Mouse (Mus musculus) embryonic facial prominence, embryonic 11.5 days (tissue): ENCODE measurements at regions not wholly inside any gene's neighbourhood (a gene's known extent, or its start where the extent isn't known, plus 50 kb on each side); places are given as distances from the start of the nearest gene placed in this dataset.

Experiments used
- ATAC-seq: fragments of 200-750 bp; cut with Nextera tagmentation; replicated peaks from 2 replicates; pipeline ENCODE4 v1.8.0; 2017; ENCODE audit warnings: low read depth; ENCODE audit not compliant: insufficient number of reproducible peaks, low FRiP score, low TSS enrichment
- DNase-seq: peaks from one replicate; pipeline ENCODE4 v3.0.0-alpha.2; 2015; ENCODE audit warnings: low spot score
- H3K27ac ChIP-seq: fragments of 300-500 bp; sonication (generic); replicated peaks from 2 replicates; pipeline ENCODE4 v1.5.1; 2014; ENCODE audit warnings: mild to moderate bottlenecking, low read depth, low read length, control low read depth
- H3K27me3 ChIP-seq: fragments of 300-500 bp; sonication (generic); 2 replicates; pipeline ENCODE4 v1.6.1; 2014; ENCODE audit warnings: mild to moderate bottlenecking, low read length, moderate library complexity, mixed read lengths; ENCODE audit not compliant: control insufficient read depth, insufficient read depth
- H3K36me3 ChIP-seq: fragments of 300-500 bp; sonication (generic); replicated peaks from 2 replicates; pipeline ENCODE4 v1.6.1; 2014; ENCODE audit warnings: low read depth, mild to moderate bottlenecking, low read length, moderate library complexity, mixed read lengths; ENCODE audit not compliant: control insufficient read depth, insufficient read depth
- H3K4me1 ChIP-seq: fragments of 300-500 bp; sonication (generic); 2 replicates; pipeline ENCODE4 v1.6.1; 2014; ENCODE audit warnings: low read length, mixed read lengths; ENCODE audit not compliant: control insufficient read depth, insufficient read depth
- H3K4me2 ChIP-seq: fragments of 300-500 bp; sonication (generic); 2 replicates; pipeline ENCODE4 v1.6.1; 2014; ENCODE audit warnings: low read depth, mild to moderate bottlenecking, control low read depth, low read length, moderate library complexity
- H3K4me3 ChIP-seq: fragments of 300-500 bp; sonication (generic); 2 replicates; pipeline ENCODE4 v1.5.1; 2014; ENCODE audit warnings: low read depth, low read length, control low read depth
- H3K9ac ChIP-seq: fragments of 300-500 bp; sonication (generic); replicated peaks from 2 replicates; pipeline ENCODE4 v1.6.1; 2014; ENCODE audit warnings: mild to moderate bottlenecking, control low read depth, low read length
- H3K9me3 ChIP-seq: fragments of 300-500 bp; sonication (generic); replicated peaks from 2 replicates; pipeline ENCODE4 v1.6.1; 2016; ENCODE audit warnings: mild to moderate bottlenecking, low read length, inconsistent platforms, mixed read lengths; ENCODE audit not compliant: control insufficient read depth
- WGBS: fragments of 180-500 bp; shearing (Covaris S2); extraction: QIAGEN DNeasy Blood & Tissue Kit; methylation state at CpG from one replicate; pipeline ENCODE4 v1.1.7; 2014; 5-methylcytosine and 5-hydroxymethylcytosine counted together

GRCm38 (mm10) chr9:115476205-115476604 lies 166.0 kb upstream of the Stt3b start:
- WGBS = 64% methylated on average over 17 of the region's 17 CpGs
- H3K4me2 ChIP-seq = no peak overlapping the region
- no peaks in the 10 kb centered on the region for H3K9me3 ChIP-seq
- no peaks in the 10 kb centered on the region for H3K27me3 ChIP-seq
- no peaks in the 10 kb centered on the region for H3K4me1 ChIP-seq
- no peaks in the 10 kb centered on the region for H3K36me3 ChIP-seq
- no peak overlapping the region for H3K9ac ChIP-seq
- ATAC-seq (no peak), DNase-seq (no peak)
- H3K4me3 ChIP-seq = no peak overlapping the region
- no peak overlapping the region for H3K27ac ChIP-seq

GRCm38 (mm10) chr9:115477556-115478220 lies 167.5 kb upstream of the Stt3b start:
- Histone ChIP-seq H3K27ac (no peak overlapping the region), H3K27me3 (no peaks in the 10 kb centered on the region), H3K9me3 (no peaks in the 10 kb centered on the region), H3K36me3 (no peaks in the 10 kb centered on the region), H3K4me1 (no peaks in the 10 kb centered on the region), H3K4me2 (no peak overlapping the region), H3K4me3 (no peak overlapping the region), H3K9ac (no peak overlapping the region)
- ATAC-seq (no peak), DNase-seq (no peak)
- WGBS = 90% methylated on average over 6 of the region's 6 CpGs

GRCm38 (mm10) chr9:115478946-115479345 lies 168.7 kb upstream of the Stt3b start:
- Histone ChIP-seq H3K27ac (no peak overlapping the region), H3K36me3 (no peaks in the 10 kb centered on the region), H3K9me3 (no peaks in the 10 kb centered on the region), H3K4me3 (no peak overlapping the region), H3K4me2 (no peak overlapping the region), H3K4me1 (no peaks in the 10 kb centered on the region), H3K9ac (no peak overlapping the region), H3K27me3 (no peaks in the 10 kb centered on the region)
- ATAC-seq = no peak
- no peak for DNase-seq
- 51% methylated on average over 3 of the region's 3 CpGs for whole genome bisulfite sequencing

- Histone ChIP-seq H3K9ac (no peak overlapping the region), H3K27ac (no peak overlapping the region), H3K4me3 (no peak overlapping the region), H3K36me3 (no peaks in the 10 kb centered on the region), H3K27me3 (no peaks in the 10 kb centered on the region), H3K4me2 (no peak overlapping the region), H3K9me3 (no peaks in the 10 kb centered on the region), H3K4me1 (no peaks in the 10 kb centered on the region)
- ATAC-seq = no peak
- 74% methylated on average over 5 of the region's 5 CpGs for WGBS
- DNase-seq = no peak
These were observed 171.0 kb upstream of the Stt3b start for GRCm38 (mm10) chr9:115481176-115481575.

- Histone ChIP-seq H3K27me3 (no peaks in the 10 kb centered on the region), H3K9me3 (no peaks in the 10 kb centered on the region), H3K36me3 (no peaks in the 10 kb centered on the region), H3K9ac (no peak overlapping the region), H3K27ac (no peak overlapping the region), H3K4me1 (no peaks in the 10 kb centered on the region), H3K4me3 (no peak overlapping the region), H3K4me2 (no peak overlapping the region)
- DNase-seq = no peak
- WGBS = 78% methylated on average over 7 of the region's 7 CpGs
- no peak for ATAC-seq
These were observed 172.8 kb upstream of the Stt3b start for GRCm38 (mm10) chr9:115483024-115483423.

- no peaks in the 10 kb centered on the region for H3K9me3 ChIP-seq
- no peak overlapping the region for H3K4me2 ChIP-seq
- no peaks in the 10 kb centered on the region for H3K36me3 ChIP-seq
- DNase-seq = no peak
- no peak overlapping the region for H3K4me3 ChIP-seq
- H3K27ac ChIP-seq = no peak overlapping the region
- ATAC-seq = no peak
- H3K27me3 ChIP-seq = no peaks in the 10 kb centered on the region
- WGBS = 69% methylated on average over 2 of the region's 2 CpGs
- H3K4me1 ChIP-seq = no peaks in the 10 kb centered on the region
- H3K9ac ChIP-seq = no peak overlapping the region
These were observed 173.5 kb upstream of the Stt3b start for GRCm38 (mm10) chr9:115483721-115484120.

GRCm38 (mm10) chr9:115484408-115484807 lies 174.2 kb upstream of the Stt3b start:
- WGBS = 86% methylated on average over 1 of the region's 1 CpGs
- Histone ChIP-seq H3K27ac (no peak overlapping the region), H3K36me3 (no peaks in the 10 kb centered on the region)

GRCm38 (mm10) chr9:115485219-115485618 lies 175.0 kb upstream of the Stt3b start:
- ATAC-seq = no peak
- Histone ChIP-seq H3K9ac (no peak overlapping the region), H3K9me3 (no peaks in the 10 kb centered on the region), H3K27ac (no peak overlapping the region), H3K4me2 (no peak overlapping the region), H3K4me1 (no peaks in the 10 kb centered on the region), H3K27me3 (no peaks in the 10 kb centered on the region), H3K36me3 (no peaks in the 10 kb centered on the region), H3K4me3 (no peak overlapping the region)
- 86% methylated on average over 4 of the region's 4 CpGs for WGBS
- DNase-seq = no peak

More at GRCm38 (mm10) chr9:115484408-115484807, 174.2 kb upstream of the Stt3b start:
- Histone ChIP-seq H3K9ac (no peak overlapping the region), H3K4me1 (no peaks in the 10 kb centered on the region), H3K4me3 (no peak overlapping the region), H3K27me3 (no peaks in the 10 kb centered on the region), H3K4me2 (no peak overlapping the region), H3K9me3 (no peaks in the 10 kb centered on the region)
- no peak for DNase-seq
- ATAC-seq = no peak
